Mouse (Mus musculus) G1E (cell line): ENCODE measurements around the gene Try4.

Experiments used
- CTCF ChIP-seq: IDR thresholded peaks from 2 replicates; pipeline ENCODE4 v1.5.1; 2012; ENCODE audit warnings: low read depth, low read length, inconsistent platforms, mixed read lengths
- TAL1 ChIP-seq: conservative IDR thresholded peaks from 2 replicates; pipeline ENCODE4 v1.6.1; 2012; ENCODE audit warnings: low read depth, low read length, inconsistent platforms, mixed read lengths

DNA sequence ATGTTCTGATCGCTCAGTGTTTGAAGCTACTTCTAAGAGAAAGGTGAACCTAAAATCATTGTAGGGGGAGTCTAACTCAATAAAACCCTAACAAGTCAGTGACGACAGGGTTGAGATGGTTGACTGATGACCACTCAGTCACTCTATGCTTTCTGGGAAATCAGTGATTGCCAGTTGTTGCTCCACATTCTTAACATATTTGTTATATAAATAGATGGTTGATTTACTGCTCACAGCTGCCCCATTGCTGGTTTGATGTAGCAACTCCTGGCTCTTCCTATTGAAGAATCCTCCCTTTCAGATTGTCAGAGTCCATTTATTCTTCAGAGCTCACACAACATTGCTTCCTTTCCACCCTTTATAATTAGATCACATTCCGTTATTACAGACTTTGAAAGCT lies 44.6 kb upstream of the Try4 start:
- TF ChIP-seq CTCF (no peak), TAL1 (no peak)
